Mouse (Mus musculus) brain, adult 2 months (tissue): ENCODE measurements around the gene Mlh1.
A peak's percentile ranks its signal among the peaks of the same experiment; 100 is the strongest.

ENCODE experiments used
- DNase-seq: peaks from one replicate; pipeline ENCODE4 v3.0.0; 2011; ENCODE audit warnings: low read depth, low spot score

The Mlh1 gene

DNA sequence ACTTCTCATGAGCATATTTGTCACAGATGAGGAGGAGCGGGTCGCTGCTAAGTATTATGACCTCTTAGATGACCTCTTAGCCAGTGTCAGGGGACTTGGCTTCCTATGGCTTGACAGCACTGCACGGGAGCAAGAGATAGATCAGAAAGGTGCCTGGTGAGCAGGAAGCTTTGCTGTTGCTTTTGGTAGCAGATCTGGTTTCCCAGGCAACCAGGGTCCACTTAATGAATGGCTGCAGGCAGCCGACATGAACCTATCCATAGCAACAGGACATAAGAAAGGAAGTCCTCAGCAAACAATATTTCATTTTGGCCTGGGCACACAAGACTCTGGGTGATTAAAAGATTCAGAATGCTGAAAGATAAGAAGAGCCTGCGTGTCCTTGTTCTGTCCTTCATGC is 14.1 kb upstream of the Mlh1 start:
- peak; percentile 60 for DNase-seq

- DNase-seq, result no peak
Observed at GRCm38 (mm10) chr9:111285061-111285460, 13.5 kb upstream of the Mlh1 start.

DNA sequence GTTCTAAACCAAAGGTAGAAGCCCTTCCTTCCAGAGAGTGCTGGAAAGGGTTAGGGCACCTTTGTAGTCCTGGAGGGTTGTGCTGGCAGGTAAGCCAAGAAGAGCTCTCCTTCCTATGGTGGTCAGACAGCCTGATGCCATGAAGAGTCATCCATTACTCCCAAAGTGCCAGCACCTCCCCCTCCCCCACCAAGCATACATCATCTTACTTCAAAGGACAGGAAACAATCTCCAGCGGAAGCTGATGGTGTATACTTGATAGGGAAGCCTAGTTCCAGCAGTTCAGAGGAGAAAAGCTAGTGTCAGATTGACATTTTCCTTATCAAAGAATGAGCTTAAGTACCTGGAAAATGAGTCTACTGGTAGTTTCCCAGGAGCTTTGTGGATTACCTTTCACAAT is 3.6 kb upstream of the Mlh1 start:
- no peak for DNase-seq

- no peak for DNase-seq
Observed at GRCm38 (mm10) chr9:111273958-111274357, 2.4 kb upstream of the Mlh1 start.

- DNase-seq, result no peak
Observed at GRCm38 (mm10) chr9:111272996-111273785, 1.6 kb upstream of the Mlh1 start.

DNA sequence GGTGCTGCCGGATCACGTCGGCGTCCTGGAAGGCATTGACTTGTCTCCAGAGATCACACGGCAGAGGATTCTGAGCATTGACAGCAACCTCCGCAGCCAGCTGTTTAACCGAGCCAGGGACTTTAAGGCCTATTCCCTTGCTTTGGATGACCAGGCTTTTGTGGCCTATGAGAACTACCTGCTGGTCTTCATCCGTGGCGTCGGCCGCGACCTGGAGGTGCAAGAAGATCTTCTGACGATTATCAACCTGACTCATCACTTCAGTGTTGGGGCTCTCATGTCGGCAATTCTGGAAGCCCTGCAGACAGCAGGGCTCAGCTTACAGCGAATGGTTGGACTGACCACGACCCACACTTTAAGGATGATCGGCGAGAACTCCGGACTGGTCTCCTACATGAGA is 765 bp upstream of the Mlh1 start:
- DNase-seq, result no peak

DNA sequence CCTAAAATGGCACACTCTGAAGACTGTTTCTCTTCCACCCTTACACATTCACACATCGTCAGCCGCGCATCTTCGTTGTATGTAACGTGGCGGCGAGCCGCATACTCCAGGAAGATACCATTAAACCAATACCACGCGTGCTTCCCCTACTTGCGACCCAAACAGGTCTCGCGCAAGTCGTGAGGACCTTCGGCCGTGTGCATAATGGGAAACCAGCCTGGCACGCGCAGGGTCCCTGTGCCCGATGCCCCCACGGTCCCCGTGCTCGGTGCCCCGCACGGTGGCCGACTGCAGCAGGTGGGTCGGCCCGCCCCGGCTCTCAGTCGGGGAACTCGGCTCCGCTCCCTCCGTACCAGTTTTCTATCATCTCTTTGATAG is 546 bp downstream of the Mlh1 start:
- DNase-seq, result peak; percentile 81

- DNase-seq, result no peak
Observed at GRCm38 (mm10) chr9:111270606-111271005, 985 bp downstream of the Mlh1 start.

DNA sequence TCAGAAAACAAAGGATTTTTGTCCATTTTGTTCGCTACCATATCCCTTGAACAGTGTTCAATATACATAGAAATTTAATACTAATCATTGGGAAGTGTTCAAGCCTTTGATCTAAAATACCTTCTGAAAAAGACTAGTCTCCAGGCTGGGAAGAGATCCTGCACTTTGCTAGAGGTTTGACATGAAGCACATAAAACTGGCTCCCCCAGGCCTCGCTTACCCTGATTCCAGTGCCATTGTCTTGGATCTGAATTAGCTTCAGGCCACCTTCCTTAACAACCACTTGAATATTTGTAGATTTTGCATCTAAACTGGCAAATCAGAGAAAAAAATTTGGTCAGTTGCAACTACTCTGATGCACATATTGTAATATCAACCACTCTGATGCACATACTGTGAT is 3.6 kb downstream of the Mlh1 start:
- no peak for DNase-seq

DNA sequence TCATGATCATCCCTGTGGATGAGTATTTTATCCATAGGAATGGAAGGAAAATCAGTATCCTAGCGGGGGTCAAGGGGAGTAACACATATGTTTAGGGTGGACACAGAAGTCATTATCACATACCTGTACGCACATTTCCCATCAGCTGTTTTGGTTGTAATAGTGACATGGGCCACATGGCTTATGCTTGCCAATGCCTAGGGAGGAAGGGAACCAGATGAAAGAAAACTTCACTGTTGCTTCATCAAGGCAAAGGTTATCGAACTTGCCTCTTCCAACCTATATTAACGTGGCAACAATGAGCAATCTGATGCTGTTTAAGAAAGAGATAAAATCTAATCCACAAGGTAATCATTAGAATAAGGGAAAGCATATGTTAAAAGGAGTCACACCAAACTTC is 10.2 kb downstream of the Mlh1 start:
- DNase-seq, result no peak

GRCm38 (mm10) chr9:111260360-111260985 is 11.1 kb downstream of the Mlh1 start:
- peak; percentile 83 for DNase-seq

GRCm38 (mm10) chr9:111252161-111252869 is 19.3 kb downstream of the Mlh1 start:
- no peak for DNase-seq

DNA sequence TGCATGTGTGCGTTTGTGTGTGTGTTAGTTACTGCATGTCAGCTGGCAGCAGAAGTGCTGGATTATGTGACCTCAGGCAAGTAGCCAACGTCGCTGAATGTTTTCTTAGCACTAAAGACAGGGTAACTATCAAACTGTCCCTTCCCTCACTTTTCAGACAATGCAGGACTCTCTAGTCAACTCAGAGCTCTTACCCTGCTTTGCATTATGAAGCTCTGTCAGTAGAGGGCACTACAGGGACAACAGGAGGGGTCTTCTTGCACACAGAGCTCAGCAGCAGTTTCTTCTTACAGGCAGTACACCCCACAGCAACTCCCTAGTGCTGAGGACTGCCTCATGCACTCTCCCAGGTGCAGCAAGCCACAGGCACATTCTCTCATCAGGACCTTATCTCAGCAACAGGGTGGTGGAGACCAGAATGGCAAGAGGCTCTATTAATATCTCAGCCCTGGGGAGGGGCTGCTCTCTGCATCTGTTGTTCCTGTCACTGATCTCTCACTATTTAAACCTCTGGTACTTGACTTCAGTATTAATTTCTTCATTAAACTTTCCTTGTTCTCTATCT is 23.8 kb downstream of the Mlh1 start:
- peak; percentile 61 for DNase-seq

GRCm38 (mm10) chr9:111245546-111245945 is 26.0 kb downstream of the Mlh1 start:
- DNase-seq, result peak; percentile 59

GRCm38 (mm10) chr9:111243384-111243783 is 28.2 kb downstream of the Mlh1 start:
- DNase-seq, result no peak

GRCm38 (mm10) chr9:111239821-111240220 is 31.8 kb downstream of the Mlh1 start:
- no peak for DNase-seq

GRCm38 (mm10) chr9:111237726-111238125 is 33.9 kb downstream of the Mlh1 start:
- no peak for DNase-seq

- no peak for DNase-seq
Observed at GRCm38 (mm10) chr9:111234701-111235100, 36.9 kb downstream of the Mlh1 start.

- peak; percentile 54 for DNase-seq
Observed at GRCm38 (mm10) chr9:111228446-111228845, 43.1 kb downstream of the Mlh1 start.

- no peak for DNase-seq
Observed at GRCm38 (mm10) chr9:111223406-111223805, 48.2 kb downstream of the Mlh1 start.

DNA sequence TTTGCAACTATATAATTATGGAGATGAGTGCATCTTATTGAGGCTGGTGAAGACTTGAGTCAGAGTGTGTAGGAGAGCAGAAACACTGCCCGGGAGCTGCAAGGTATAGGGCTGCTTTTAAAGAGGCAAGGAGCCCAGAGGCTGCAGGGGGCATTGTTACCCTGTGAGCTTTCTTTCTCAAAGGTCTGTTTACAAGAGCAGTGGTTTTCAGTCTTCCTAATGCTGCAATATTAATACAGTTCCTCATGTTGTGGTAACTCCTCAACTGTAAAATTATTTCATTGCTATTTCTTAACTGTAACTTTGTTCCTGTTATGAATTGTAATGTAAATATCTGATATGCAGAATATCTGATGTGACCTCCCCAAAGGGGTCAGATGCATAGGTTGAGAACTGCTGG is 50.0 kb downstream of the Mlh1 start:
- no peak for DNase-seq

- DNase-seq, result no peak
Observed at GRCm38 (mm10) chr9:111220551-111221080, 51.0 kb downstream of the Mlh1 start.
